Mouse (Mus musculus): ENCODE measurements around the gene Stx1b.

- TF ChIP-seq CTCF (conservative IDR thresholded peaks at IDR 0.05; ENCODE audit: insufficient read depth, insufficient read length, low read depth, low read length) (no peak), POLR2A (IDR thresholded peaks at IDR 0.05; ENCODE audit: low read depth, low read length) (no peak)
Measured at GRCm38 (mm10) chr7:127799738-127800137, 24.6 kb downstream of the Stx1b start.
